Mouse (Mus musculus) lung, adult 2 months (tissue): ENCODE results near the gene Ptk6.

Source experiments
- CTCF ChIP-seq: fragments of 200-500 bp; IDR thresholded peaks from 2 replicates; pipeline ENCODE4 v1.5.1; 2011; ENCODE audit warnings: mild to moderate bottlenecking, low read length, control low read depth; ENCODE audit not compliant: insufficient read depth
- POLR2A ChIP-seq: fragments of 200-500 bp; IDR thresholded peaks from 2 replicates; pipeline ENCODE4 v1.6.1; 2011; ENCODE audit warnings: low read depth, mild to moderate bottlenecking, control low read depth, low read length, borderline replicate concordance; ENCODE audit errors: extremely low read depth

DNA sequence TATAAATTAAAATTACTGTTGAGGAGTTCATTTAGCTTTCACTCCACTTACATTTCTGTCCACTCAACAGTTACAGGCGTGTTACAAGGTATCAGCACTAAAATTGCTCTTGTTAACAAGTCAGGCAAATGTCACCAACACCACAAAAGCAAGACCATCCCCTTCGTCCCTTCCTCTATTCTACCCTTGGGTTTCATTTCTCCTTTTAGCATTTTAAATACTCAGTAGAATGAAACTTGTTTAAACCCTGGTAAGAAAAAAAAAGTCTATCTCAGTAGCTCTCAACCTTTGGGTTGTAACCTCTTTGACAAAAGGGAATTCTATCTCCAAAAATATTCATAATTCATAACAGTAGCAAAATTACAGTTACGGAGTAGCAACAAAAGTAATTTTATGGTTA is 9.5 kb downstream of the Ptk6 start:
- TF ChIP-seq CTCF (no peak), POLR2A (no peak)
